Mouse (Mus musculus) limb, embryonic 15.5 days (tissue): ENCODE results near the gene Gm17949. TPM values are rescaled to one million over a fixed set of nuclear protein-coding genes. Genes with fewer than 3 reads are reported as not detected.

Experiments
- ATAC-seq: fragments of 200-750 bp; cut with Nextera tagmentation; 2 replicates; pipeline ENCODE4 v1.8.0; 2017; ENCODE audit warnings: low read depth, moderate TSS enrichment; ENCODE audit not compliant: insufficient number of reproducible peaks, low FRiP score, low TSS enrichment
- H3K27ac ChIP-seq: fragments of 300-500 bp; sonication (generic); 2 replicates; pipeline ENCODE4 v1.5.1; 2015; ENCODE audit warnings: moderate library complexity, mild to moderate bottlenecking, inconsistent platforms
- H3K27me3 ChIP-seq: fragments of 300-500 bp; sonication (generic); 2 replicates; pipeline ENCODE4 v1.6.1; 2015; ENCODE audit warnings: inconsistent platforms
- H3K36me3 ChIP-seq: fragments of 300-500 bp; sonication (generic); 2 replicates; pipeline ENCODE4 v1.6.1; 2015; ENCODE audit warnings: inconsistent platforms
- H3K4me1 ChIP-seq: fragments of 300-500 bp; sonication (generic); 2 replicates; pipeline ENCODE4 v1.6.1; 2015; ENCODE audit warnings: inconsistent platforms
- H3K4me2 ChIP-seq: fragments of 300-500 bp; sonication (generic); 2 replicates; pipeline ENCODE4 v1.6.1; 2015; ENCODE audit warnings: mild to moderate bottlenecking, inconsistent platforms
- H3K4me3 ChIP-seq: fragments of 300-500 bp; sonication (generic); 2 replicates; pipeline ENCODE4 v1.5.1; 2015; ENCODE audit warnings: mild to moderate bottlenecking, inconsistent platforms
- H3K9ac ChIP-seq: fragments of 300-500 bp; sonication (generic); 2 replicates; pipeline ENCODE4 v1.6.1; 2015; ENCODE audit warnings: inconsistent platforms
- H3K9me3 ChIP-seq: fragments of 300-500 bp; sonication (generic); 2 replicates; pipeline ENCODE4 v1.6.1; 2016; ENCODE audit warnings: inconsistent platforms
- WGBS: fragments of 180-500 bp; shearing (Covaris S2); methylation state at CpG from one replicate; pipeline ENCODE4 v1.1.7; 2015; 5-methylcytosine and 5-hydroxymethylcytosine counted together
- polyA plus RNA-seq: library from polyadenylated mRNA; unstranded; fragments of >200 nt; fragmentation: Nextera tagmentation; extraction: Ambion mirVana; gene quantifications from 2 replicates; pipeline ENCODE4 v1.2.1, GENCODE M21; 2015

Gm17949 gene
- 0.37 and 0.40 TPM in 2 replicates for polyA plus RNA-seq

- under 1% methylated on average over 51 of the region's 51 CpGs for WGBS
- Histone ChIP-seq H3K9me3 (no peaks in the 10 kb centered on the region), H3K4me2 (peak within 1 kb of the TSS; percentile 81), H3K4me1 (peaks cover 19% of the 10 kb centered on the region), H3K27ac (peak within 1 kb of the TSS; percentile 95), H3K9ac (peak within 1 kb of the TSS; percentile 79), H3K4me3 (peak within 1 kb of the TSS; percentile 75), H3K27me3 (no peaks in the 10 kb centered on the region), H3K36me3 (peaks cover 25% of the 10 kb centered on the region)
- peak; percentile 90 for ATAC-seq
These were observed at the start of gene Gm17949, which contains the start of gene Gtf2f1 for GRCm38 (mm10) chr17:57011236-57012141. TSS of gene Gm17949 (plus strand) at chr17:57011469. TSS of gene Gtf2f1 (minus strand) at chr17:57011288.

- H3K27me3 ChIP-seq: no peaks in the 10 kb centered on the region
- no peak overlapping the region for H3K27ac ChIP-seq
- H3K4me3 ChIP-seq: no peak overlapping the region
- H3K9ac ChIP-seq: no peak overlapping the region
- no peak for ATAC-seq
- WGBS: 88% methylated on average over 4 of the region's 4 CpGs
- H3K4me2 ChIP-seq: no peak overlapping the region
- no peaks in the 10 kb centered on the region for H3K36me3 ChIP-seq
- no peaks in the 10 kb centered on the region for H3K9me3 ChIP-seq
- H3K4me1 ChIP-seq: no peaks in the 10 kb centered on the region
These were observed 49.4 kb upstream of the Gm17949 start for GRCm38 (mm10) chr17:56961880-56962279.

- no peak overlapping the region for H3K4me3 ChIP-seq
- ATAC-seq: no peak
- WGBS: 79% methylated on average over 5 of the region's 5 CpGs
- H3K9ac ChIP-seq: no peak overlapping the region
- H3K27me3 ChIP-seq: no peaks in the 10 kb centered on the region
- no peaks in the 10 kb centered on the region for H3K4me1 ChIP-seq
- H3K4me2 ChIP-seq: no peak overlapping the region
- no peak overlapping the region for H3K27ac ChIP-seq
- no peaks in the 10 kb centered on the region for H3K9me3 ChIP-seq
- H3K36me3 ChIP-seq: no peaks in the 10 kb centered on the region
These were observed 48.4 kb upstream of the Gm17949 start for GRCm38 (mm10) chr17:56962642-56963405.

GRCm38 (mm10) chr17:56963646-56964045 is 47.6 kb upstream of the Gm17949 start:
- H3K9ac ChIP-seq: no peak overlapping the region
- H3K36me3 ChIP-seq: no peaks in the 10 kb centered on the region
- H3K4me2 ChIP-seq: no peak overlapping the region
- no peaks in the 10 kb centered on the region for H3K4me1 ChIP-seq
- no peak for ATAC-seq
- H3K9me3 ChIP-seq: no peaks in the 10 kb centered on the region
- no peak overlapping the region for H3K27ac ChIP-seq
- no peak overlapping the region for H3K4me3 ChIP-seq
- H3K27me3 ChIP-seq: no peaks in the 10 kb centered on the region
- 79% methylated on average over 6 of the region's 6 CpGs for WGBS

GRCm38 (mm10) chr17:56969321-56969720 is 41.9 kb upstream of the Gm17949 start:
- Histone ChIP-seq H3K4me1 (no peaks in the 10 kb centered on the region), H3K36me3 (no peaks in the 10 kb centered on the region), H3K27me3 (0 out of 2 replicates have a peak, but pooled peaks cover 11% of the 10 kb centered on the region), H3K4me2 (no peak overlapping the region), H3K9me3 (no peaks in the 10 kb centered on the region), H3K27ac (no peak overlapping the region), H3K9ac (no peak overlapping the region), H3K4me3 (no peak overlapping the region)
- WGBS: 54% methylated on average over 3 of the region's 3 CpGs
- no peak for ATAC-seq

- Histone ChIP-seq H3K9ac (no peak overlapping the region), H3K9me3 (no peaks in the 10 kb centered on the region)
- 66% methylated on average over 5 of the region's 5 CpGs for WGBS
These were observed 41.2 kb upstream of the Gm17949 start for GRCm38 (mm10) chr17:56970081-56970480.

GRCm38 (mm10) chr17:56973956-56974707 is 37.1 kb upstream of the Gm17949 start:
- WGBS: 55% methylated on average over 13 of the region's 14 CpGs

More at GRCm38 (mm10) chr17:56970081-56970480, 41.2 kb upstream of the Gm17949 start:
- Histone ChIP-seq H3K27me3 (0 out of 2 replicates have a peak, but pooled peaks cover 11% of the 10 kb centered on the region), H3K4me3 (no peak overlapping the region), H3K4me2 (no peak overlapping the region), H3K4me1 (no peaks in the 10 kb centered on the region; the same call in 1 of the 2 replicates), H3K36me3 (no peaks in the 10 kb centered on the region), H3K27ac (no peak overlapping the region)
- no peak for ATAC-seq

GRCm38 (mm10) chr17:56974708-56975240 is 36.5 kb upstream of the Gm17949 start:
- no peak overlapping the region for H3K4me3 ChIP-seq
- H3K36me3 ChIP-seq: no peaks in the 10 kb centered on the region
- H3K4me2 ChIP-seq: no peak overlapping the region
- 0 out of 2 replicates have a peak, but pooled peaks cover 8% of the 10 kb centered on the region for H3K27me3 ChIP-seq
- 0 out of 2 replicates have a peak, but pooled peaks have one; percentile 42 for ATAC-seq
- H3K9ac ChIP-seq: no peak overlapping the region
- H3K4me1 ChIP-seq: no peaks in the 10 kb centered on the region; the same call in 1 of the 2 replicates
- H3K9me3 ChIP-seq: no peaks in the 10 kb centered on the region
- WGBS: 54% methylated on average over 5 of the region's 5 CpGs
- H3K27ac ChIP-seq: no peak overlapping the region

More at GRCm38 (mm10) chr17:56973956-56974707, 37.1 kb upstream of the Gm17949 start:
- Histone ChIP-seq H3K9me3 (no peaks in the 10 kb centered on the region), H3K4me1 (no peaks in the 10 kb centered on the region; the same call in 1 of the 2 replicates), H3K9ac (no peak overlapping the region), H3K27me3 (0 out of 2 replicates have a peak, but pooled peaks cover 11% of the 10 kb centered on the region), H3K4me2 (no peak overlapping the region), H3K4me3 (no peak overlapping the region), H3K27ac (no peak overlapping the region), H3K36me3 (no peaks in the 10 kb centered on the region)
- no peak for ATAC-seq

- Histone ChIP-seq H3K4me2 (no peak overlapping the region), H3K9ac (no peak overlapping the region), H3K36me3 (no peaks in the 10 kb centered on the region), H3K4me1 (no peaks in the 10 kb centered on the region; the same call in 1 of the 2 replicates), H3K27ac (no peak overlapping the region), H3K4me3 (no peak overlapping the region), H3K9me3 (no peaks in the 10 kb centered on the region), H3K27me3 (0 out of 2 replicates have a peak, but pooled peaks cover 4% of the 10 kb centered on the region)
- no peak for ATAC-seq
- 67% methylated on average over 3 of the region's 3 CpGs for WGBS
These were observed 35.9 kb upstream of the Gm17949 start for GRCm38 (mm10) chr17:56975391-56975790.

GRCm38 (mm10) chr17:56976531-56977390 is 34.5 kb upstream of the Gm17949 start:
- no peak for ATAC-seq
- no peak overlapping the region for H3K4me3 ChIP-seq
- no peaks in the 10 kb centered on the region; the same call in 1 of the 2 replicates for H3K4me1 ChIP-seq
- H3K9me3 ChIP-seq: no peaks in the 10 kb centered on the region
- H3K36me3 ChIP-seq: no peaks in the 10 kb centered on the region
- no peak overlapping the region for H3K27ac ChIP-seq
- H3K9ac ChIP-seq: no peak overlapping the region
- WGBS: 66% methylated on average over 8 of the region's 8 CpGs
- no peaks in the 10 kb centered on the region for H3K27me3 ChIP-seq
- no peak overlapping the region for H3K4me2 ChIP-seq
